Mouse (Mus musculus) embryonic facial prominence, embryonic 10.5 days (tissue): ENCODE measurements around the gene Plekhb2. TPM values are rescaled to one million over a fixed set of nuclear protein-coding genes. Genes with fewer than 3 reads are reported as not detected.

Source experiments
- DNase-seq: peaks from one replicate; pipeline ENCODE4 v3.0.0-alpha.2; 2017; ENCODE audit warnings: low spot score
- H3K27ac ChIP-seq: fragments of 300-500 bp; sonication (generic); replicated peaks from 2 replicates; pipeline ENCODE4 v1.5.1; 2016; ENCODE audit warnings: mild to moderate bottlenecking
- H3K27me3 ChIP-seq: fragments of 300-500 bp; sonication (generic); replicated peaks from 2 replicates; pipeline ENCODE4 v1.6.1; 2016; ENCODE audit warnings: low read depth, mild to moderate bottlenecking; ENCODE audit not compliant: poor library complexity, severe bottlenecking
- H3K36me3 ChIP-seq: fragments of 300-500 bp; sonication (generic); replicated peaks from 2 replicates; pipeline ENCODE4 v1.6.1; 2016; ENCODE audit warnings: mild to moderate bottlenecking, moderate library complexity
- H3K4me1 ChIP-seq: fragments of 300-500 bp; sonication (generic); 2 replicates; pipeline ENCODE4 v1.6.1; 2016
- H3K4me3 ChIP-seq: fragments of 300-500 bp; sonication (generic); 2 replicates; pipeline ENCODE4 v1.5.1; 2016; ENCODE audit warnings: mild to moderate bottlenecking, moderate library complexity
- H3K9me3 ChIP-seq: fragments of 300-500 bp; sonication (generic); 2 replicates; pipeline ENCODE4 v1.6.1; 2016; ENCODE audit warnings: mild to moderate bottlenecking
- whole genome bisulfite sequencing: fragments of 180-500 bp; shearing (Covaris S2); methylation state at CpG from one replicate; pipeline ENCODE4 v1.1.7; 2016; 5-methylcytosine and 5-hydroxymethylcytosine counted together
- polyA plus RNA-seq: library from polyadenylated mRNA; unstranded; fragments of >200 nt; fragmentation: Nextera tagmentation; extraction: Ambion mirVana; gene quantifications from 2 replicates; pipeline ENCODE4 v1.2.1, GENCODE M21; 2016

Plekhb2 gene
- polyA plus RNA-seq, 1 experiment from 2014 or later: 24.6 TPM

- no peak overlapping the region for H3K4me3 ChIP-seq
- no peaks in the 10 kb centered on the region for H3K27me3 ChIP-seq
- H3K4me1 ChIP-seq: no peaks in the 10 kb centered on the region
- WGBS: 88% methylated on average over 7 of the region's 7 CpGs
- no peak for DNase-seq
- no peaks in the 10 kb centered on the region for H3K9me3 ChIP-seq
- H3K27ac ChIP-seq: no peak overlapping the region
- peaks cover 13% of the 10 kb centered on the region; the same call in 1 of the 2 replicates for H3K36me3 ChIP-seq
Measured at GRCm38 (mm10) chr1:34860205-34860604, 10.4 kb downstream of the Plekhb2 start.

DNA sequence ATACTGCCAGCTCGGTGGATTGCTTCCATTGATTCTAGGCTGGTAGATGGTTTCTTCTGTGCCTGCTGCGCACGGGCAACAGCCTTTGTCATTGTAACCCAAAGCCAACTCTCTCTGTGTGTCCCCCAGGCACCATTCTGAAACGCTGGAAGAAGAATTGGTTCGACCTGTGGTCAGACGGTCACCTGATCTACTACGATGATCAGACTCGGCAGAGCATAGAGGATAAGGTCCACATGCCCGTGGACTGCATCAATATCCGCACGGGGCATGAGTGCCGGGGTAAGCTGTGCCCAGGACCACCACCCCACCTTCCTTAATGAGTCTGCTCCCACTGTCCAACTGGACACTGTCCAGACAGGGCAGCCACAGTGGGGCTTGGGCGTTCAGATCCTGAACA, 13.1 kb downstream of the Plekhb2 start:
- Histone ChIP-seq H3K9me3 (no peaks in the 10 kb centered on the region), H3K27ac (no peak overlapping the region), H3K4me3 (no peak overlapping the region), H3K36me3 (peaks cover 13% of the 10 kb centered on the region; the same call in 1 of the 2 replicates), H3K4me1 (no peaks in the 10 kb centered on the region), H3K27me3 (no peaks in the 10 kb centered on the region)
- no peak for DNase-seq
- 93% methylated on average over 13 of the region's 13 CpGs for WGBS

- H3K9me3 ChIP-seq: no peaks in the 10 kb centered on the region
- no peaks in the 10 kb centered on the region for H3K4me1 ChIP-seq
- no peak overlapping the region for H3K4me3 ChIP-seq
- 92% methylated on average over 7 of the region's 7 CpGs for WGBS
- no peak overlapping the region for H3K27ac ChIP-seq
- peaks cover 13% of the 10 kb centered on the region for H3K36me3 ChIP-seq
- no peaks in the 10 kb centered on the region for H3K27me3 ChIP-seq
- no peak for DNase-seq
Measured at GRCm38 (mm10) chr1:34863323-34863722, 13.5 kb downstream of the Plekhb2 start.

DNA sequence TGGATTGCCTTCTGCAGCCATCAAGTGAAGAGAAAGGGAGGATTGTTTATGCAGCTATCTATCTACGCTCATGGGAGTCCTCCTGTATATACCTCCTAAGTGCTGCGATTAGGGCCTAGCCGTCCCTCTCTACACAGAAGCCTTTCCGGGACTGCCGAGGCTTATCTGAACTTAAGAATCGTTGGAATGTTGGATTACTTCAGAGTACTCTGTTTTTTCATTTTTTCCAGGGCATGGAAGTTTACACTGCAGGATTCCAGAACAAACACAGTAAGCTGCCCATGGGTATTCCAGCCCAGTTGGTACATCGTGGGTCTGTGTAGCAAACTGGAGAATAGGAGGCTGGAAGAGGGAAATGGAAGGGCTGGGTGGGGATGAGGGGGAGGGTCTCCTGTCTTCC, 14.5 kb downstream of the Plekhb2 start:
- WGBS: 87% methylated on average over 7 of the region's 7 CpGs
- Histone ChIP-seq H3K4me3 (no peak overlapping the region), H3K9me3 (no peaks in the 10 kb centered on the region), H3K36me3 (peaks cover 18% of the 10 kb centered on the region), H3K27me3 (no peaks in the 10 kb centered on the region), H3K27ac (no peak overlapping the region), H3K4me1 (no peaks in the 10 kb centered on the region)
- no peak for DNase-seq

- 88% methylated on average over 9 of the region's 9 CpGs for WGBS
- H3K36me3 ChIP-seq: peaks cover 19% of the 10 kb centered on the region
- H3K27me3 ChIP-seq: no peaks in the 10 kb centered on the region
- H3K9me3 ChIP-seq: no peaks in the 10 kb centered on the region
- DNase-seq: no peak
- H3K4me1 ChIP-seq: no peaks in the 10 kb centered on the region
- H3K4me3 ChIP-seq: no peak overlapping the region
- H3K27ac ChIP-seq: no peak overlapping the region
Measured at GRCm38 (mm10) chr1:34865866-34866265, 16.1 kb downstream of the Plekhb2 start.

DNA sequence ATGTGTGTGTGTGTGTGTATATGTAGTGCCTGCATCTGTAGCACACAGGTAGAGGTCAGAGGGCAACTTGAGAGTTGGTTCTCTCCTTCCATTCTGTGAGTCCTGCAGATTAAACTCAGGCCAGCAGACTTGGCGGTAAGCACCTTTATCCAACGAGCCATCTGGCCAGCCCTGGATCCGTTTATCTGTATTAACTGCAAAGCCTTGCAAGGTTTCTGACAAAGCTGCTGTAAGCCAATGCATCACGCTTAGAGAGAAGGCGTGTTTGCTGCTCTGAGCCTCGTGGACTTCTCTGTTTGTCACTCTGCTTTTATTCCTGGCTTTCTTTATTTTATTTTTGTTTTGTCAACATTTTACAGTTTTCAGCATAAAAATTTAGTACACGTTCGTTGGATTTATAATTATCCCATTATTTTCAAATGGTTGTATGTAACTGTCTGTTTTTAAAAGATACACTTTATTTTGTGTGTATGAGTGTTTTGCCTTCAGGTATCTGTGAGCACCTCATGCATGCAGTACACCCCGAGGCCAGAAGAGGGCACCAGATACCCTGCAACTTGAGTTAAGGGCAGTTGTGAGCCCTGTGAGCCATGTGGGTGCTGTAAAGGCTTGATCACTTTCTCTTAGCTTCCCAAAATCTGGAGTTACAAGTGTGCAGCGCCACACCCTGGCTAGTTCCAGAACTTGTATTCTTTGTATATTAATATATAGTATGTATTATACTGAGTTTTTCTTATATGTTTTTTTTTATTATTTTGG, 17.2 kb downstream of the Plekhb2 start:
- peak; percentile 89 for DNase-seq
- no peaks in the 10 kb centered on the region for H3K4me1 ChIP-seq
- no peaks in the 10 kb centered on the region for H3K27me3 ChIP-seq
- H3K4me3 ChIP-seq: no peak overlapping the region
- peaks cover 19% of the 10 kb centered on the region for H3K36me3 ChIP-seq
- 55% methylated on average over 10 of the region's 10 CpGs for WGBS
- no peaks in the 10 kb centered on the region for H3K9me3 ChIP-seq
- no peak overlapping the region for H3K27ac ChIP-seq

DNA sequence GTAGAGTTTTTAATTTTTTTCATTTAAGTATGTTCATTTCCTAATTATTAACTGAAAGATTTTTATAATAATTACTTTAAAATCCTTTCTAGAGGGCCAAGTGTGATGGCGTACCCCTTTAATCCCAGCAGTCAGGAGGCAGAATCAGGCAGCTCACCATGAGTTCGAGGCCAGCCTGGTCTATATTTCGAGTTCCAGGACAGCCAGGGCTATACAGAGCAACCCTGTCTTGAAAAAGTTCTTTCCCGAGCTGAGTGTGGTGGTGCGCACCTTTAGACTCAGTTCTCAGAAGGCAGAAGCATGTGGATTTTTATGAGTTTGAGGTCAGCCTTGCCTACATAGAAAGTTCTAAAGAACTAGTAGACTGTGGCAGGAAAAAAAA, 17.8 kb downstream of the Plekhb2 start:
- Histone ChIP-seq H3K27me3 (no peaks in the 10 kb centered on the region), H3K27ac (no peak overlapping the region), H3K36me3 (peaks cover 18% of the 10 kb centered on the region), H3K4me3 (no peak overlapping the region), H3K9me3 (no peaks in the 10 kb centered on the region), H3K4me1 (no peaks in the 10 kb centered on the region)
- no peak for DNase-seq
- 91% methylated on average over 5 of the region's 5 CpGs for WGBS

GRCm38 (mm10) chr1:34868391-34868790, 18.6 kb downstream of the Plekhb2 start:
- no peaks in the 10 kb centered on the region for H3K4me1 ChIP-seq
- DNase-seq: no peak
- peaks cover 10% of the 10 kb centered on the region for H3K36me3 ChIP-seq
- WGBS: 87% methylated on average over 8 of the region's 8 CpGs
- no peak overlapping the region for H3K27ac ChIP-seq
- H3K27me3 ChIP-seq: no peaks in the 10 kb centered on the region
- H3K4me3 ChIP-seq: no peak overlapping the region
- no peaks in the 10 kb centered on the region for H3K9me3 ChIP-seq

DNA sequence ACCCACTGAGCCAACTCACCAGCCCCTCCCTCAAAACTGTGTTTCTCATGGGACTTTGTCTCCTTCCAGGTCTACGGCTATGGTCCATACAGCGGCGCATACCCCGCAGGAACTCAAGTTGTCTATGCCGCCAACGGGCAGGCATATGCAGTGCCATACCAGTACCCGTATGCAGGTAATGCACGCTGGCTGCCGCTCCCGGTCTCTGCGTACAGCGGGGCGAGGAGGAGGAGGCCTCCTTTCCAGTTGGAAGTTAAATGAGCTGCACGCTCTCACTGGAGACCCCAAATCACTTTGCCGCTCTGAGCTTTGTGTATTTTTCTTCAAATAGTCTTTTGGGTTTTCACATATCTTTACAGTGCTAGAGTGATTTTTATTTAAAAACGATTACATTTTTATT, 19.5 kb downstream of the Plekhb2 start:
- Histone ChIP-seq H3K4me1 (no peaks in the 10 kb centered on the region), H3K27me3 (no peaks in the 10 kb centered on the region), H3K4me3 (no peak overlapping the region), H3K9me3 (no peaks in the 10 kb centered on the region), H3K27ac (no peak overlapping the region), H3K36me3 (peaks cover 6% of the 10 kb centered on the region)
- 96% methylated on average over 16 of the region's 16 CpGs for WGBS
- no peak for DNase-seq

GRCm38 (mm10) chr1:34871170-34871569, 21.4 kb downstream of the Plekhb2 start:
- DNase-seq: no peak
- 92% methylated on average over 9 of the region's 9 CpGs for WGBS
- H3K4me1 ChIP-seq: no peaks in the 10 kb centered on the region
- H3K27me3 ChIP-seq: no peaks in the 10 kb centered on the region
- H3K27ac ChIP-seq: no peak overlapping the region
- H3K9me3 ChIP-seq: no peaks in the 10 kb centered on the region
- H3K4me3 ChIP-seq: no peak overlapping the region
- peaks cover 15% of the 10 kb centered on the region for H3K36me3 ChIP-seq

DNA sequence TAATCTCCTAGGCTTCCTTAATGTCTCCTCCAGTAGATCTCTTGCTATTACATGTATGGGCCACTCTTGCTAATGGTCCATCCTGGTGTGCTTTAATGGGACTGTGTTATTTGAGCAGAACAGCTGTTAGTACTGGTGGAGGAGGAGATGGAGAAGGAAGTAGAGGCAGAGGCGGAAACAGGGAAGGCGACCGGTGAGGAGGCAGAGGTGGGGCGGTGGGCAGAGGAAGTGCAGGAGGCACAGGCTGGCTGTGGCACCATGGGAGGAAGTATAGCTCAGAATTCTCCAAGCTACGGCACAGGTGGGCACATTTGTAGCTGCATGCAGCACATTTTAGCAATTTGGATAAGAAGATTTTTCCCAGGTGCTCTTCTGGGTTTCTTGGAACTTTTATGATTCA, 23.8 kb downstream of the Plekhb2 start:
- Histone ChIP-seq H3K9me3 (no peaks in the 10 kb centered on the region), H3K27ac (no peak overlapping the region), H3K4me3 (no peak overlapping the region), H3K4me1 (0 out of 2 replicates have a peak, but pooled peaks cover 2% of the 10 kb centered on the region), H3K27me3 (no peaks in the 10 kb centered on the region), H3K36me3 (peaks cover 19% of the 10 kb centered on the region)
- DNase-seq: no peak
- WGBS: 91% methylated on average over 5 of the region's 5 CpGs

- Histone ChIP-seq H3K36me3 (peaks cover 13% of the 10 kb centered on the region; the same call in 1 of the 2 replicates), H3K27ac (no peak overlapping the region), H3K27me3 (no peaks in the 10 kb centered on the region), H3K9me3 (0 out of 2 replicates have a peak, but pooled peaks cover 4% of the 10 kb centered on the region), H3K4me3 (no peak overlapping the region), H3K4me1 (0 out of 2 replicates have a peak, but pooled peaks cover 2% of the 10 kb centered on the region)
- no peak for DNase-seq
- WGBS: 83% methylated on average over 6 of the region's 6 CpGs
Measured at GRCm38 (mm10) chr1:34879611-34880010, 29.8 kb downstream of the Plekhb2 start.

GRCm38 (mm10) chr1:34883776-34884175, 34.0 kb downstream of the Plekhb2 start:
- Histone ChIP-seq H3K4me1 (no peaks in the 10 kb centered on the region), H3K9me3 (0 out of 2 replicates have a peak, but pooled peaks cover 4% of the 10 kb centered on the region), H3K27ac (no peak overlapping the region), H3K27me3 (no peaks in the 10 kb centered on the region), H3K4me3 (no peak overlapping the region), H3K36me3 (no peaks in the 10 kb centered on the region)
- DNase-seq: peak; percentile 2
